Mouse (Mus musculus): ENCODE data around the gene Nkx1-2.

Nkx1-2 gene

DNA sequence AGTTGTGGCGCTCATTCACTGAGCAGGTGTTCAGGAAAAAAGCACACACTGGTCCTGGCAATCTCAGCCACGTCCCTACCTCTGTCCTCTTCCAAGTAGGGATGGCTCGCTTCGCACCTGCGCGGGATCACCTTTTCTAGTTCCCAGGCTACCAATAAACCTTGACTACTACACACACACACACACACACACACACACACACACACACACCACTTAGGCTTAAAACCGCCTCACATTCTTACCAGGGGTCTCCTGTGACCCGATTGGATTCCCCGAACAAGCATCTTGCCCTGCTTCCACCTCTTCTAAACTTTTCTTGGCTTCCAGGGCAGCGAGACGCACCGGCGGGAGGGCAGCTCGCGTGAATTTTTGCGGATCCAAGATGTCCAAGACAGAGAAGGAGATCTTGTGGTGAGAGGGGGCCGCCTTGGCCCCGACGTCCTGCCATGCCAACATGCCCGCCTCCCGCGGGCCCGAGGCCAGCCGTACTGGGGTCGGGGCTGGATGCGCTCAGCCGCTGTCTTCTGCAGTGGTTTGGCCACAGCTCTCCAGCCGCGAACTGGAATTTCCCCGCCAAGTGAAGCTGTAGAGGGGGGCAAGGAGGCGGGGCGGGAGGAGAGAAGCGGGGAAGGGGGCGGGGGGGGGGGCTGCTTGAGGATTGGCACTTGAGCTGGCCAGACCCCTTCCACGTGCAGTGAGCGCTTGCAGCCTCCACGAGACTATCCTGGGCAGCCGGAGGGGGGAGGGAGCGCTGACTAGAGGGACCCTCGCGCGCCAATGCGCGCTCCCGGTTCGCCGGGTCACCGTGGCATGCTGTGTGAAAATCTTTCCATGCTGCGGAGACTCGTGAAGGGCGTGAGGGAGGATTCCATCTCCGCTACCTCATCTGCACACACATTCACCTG lies at the start of gene Nkx1-2:
Gene Nkx1-2 (minus strand): TSS at position 567 of the 905 bp plus-strand sequence.
- in situ Hi-C loops (cut with MseI, MboI) = no loop called here

DNA sequence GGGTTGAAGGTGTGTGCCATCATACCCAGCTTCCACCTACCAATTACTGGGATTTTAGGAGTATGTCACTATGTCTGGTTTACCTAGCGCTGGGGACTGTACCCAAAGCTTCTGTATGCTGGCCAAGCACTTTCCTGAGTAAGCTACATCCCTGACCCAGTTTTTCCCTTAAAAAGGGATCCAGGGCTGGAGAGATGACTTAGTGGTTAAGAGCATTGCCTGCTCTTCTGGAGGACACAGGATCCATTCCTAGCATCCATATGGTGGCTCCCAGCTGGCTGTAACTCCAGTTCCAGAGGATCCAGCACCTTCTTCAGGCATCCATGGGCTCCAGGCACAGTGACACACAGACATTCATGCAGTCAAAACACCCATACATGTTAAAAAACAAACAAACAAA lies 47.1 kb upstream of the Nkx1-2 start:
- in situ Hi-C loops (cut with MseI, MboI) = no loop called here

DNA sequence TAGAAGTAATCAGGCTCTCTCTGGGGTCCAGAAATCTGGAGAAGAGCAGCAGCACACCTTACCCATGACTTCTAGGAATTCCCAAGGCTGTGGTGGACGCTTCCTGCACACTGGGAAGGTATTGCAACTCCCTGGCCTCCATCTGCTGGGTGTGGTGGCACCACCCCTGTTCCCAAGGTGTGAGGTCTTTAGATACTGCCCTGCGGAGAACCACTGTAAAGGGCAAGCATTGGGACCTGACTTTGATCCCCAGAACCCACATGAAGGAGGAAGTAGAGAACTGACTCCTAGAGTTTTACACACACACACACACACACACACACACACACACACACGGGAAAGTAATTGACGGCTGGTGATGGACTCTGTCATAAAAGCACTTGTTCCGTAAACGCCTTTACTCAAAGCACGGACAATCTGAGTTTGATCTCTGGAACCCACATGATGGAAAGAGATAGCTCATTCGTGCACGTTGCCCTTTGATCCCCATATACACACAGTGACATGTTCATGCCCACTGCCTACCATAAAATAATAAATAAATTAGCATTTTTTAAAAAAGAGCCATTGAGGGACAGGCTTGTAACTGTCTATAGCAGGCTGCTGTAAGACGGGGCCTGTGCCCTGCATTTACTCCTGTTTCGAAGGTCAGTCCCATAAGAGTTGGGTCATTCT lies 45.3 kb upstream of the Nkx1-2 start:
- in situ Hi-C loops (cut with MseI, MboI) = no loop called here

DNA sequence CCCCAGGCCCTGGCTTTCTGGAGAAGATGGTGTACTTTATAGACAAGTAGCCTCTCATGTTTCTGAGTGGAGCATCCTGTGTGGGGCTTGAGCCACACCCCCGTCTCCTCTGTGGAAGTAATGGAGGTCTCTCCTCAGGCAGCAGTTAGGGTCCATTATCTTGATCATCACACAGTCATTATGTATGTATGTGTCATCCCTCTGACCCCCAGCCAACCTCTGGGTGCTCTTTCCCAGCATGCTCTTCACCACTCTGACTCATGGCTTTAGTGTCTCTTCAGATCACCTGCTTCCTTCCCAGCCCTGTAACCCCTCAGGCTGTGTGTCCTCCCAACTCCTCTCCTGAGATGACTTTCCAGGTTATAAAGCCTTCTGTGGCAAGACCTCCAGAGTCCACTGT lies 42.2 kb upstream of the Nkx1-2 start:
- in situ Hi-C loops (cut with MseI, MboI) = no loop called here

DNA sequence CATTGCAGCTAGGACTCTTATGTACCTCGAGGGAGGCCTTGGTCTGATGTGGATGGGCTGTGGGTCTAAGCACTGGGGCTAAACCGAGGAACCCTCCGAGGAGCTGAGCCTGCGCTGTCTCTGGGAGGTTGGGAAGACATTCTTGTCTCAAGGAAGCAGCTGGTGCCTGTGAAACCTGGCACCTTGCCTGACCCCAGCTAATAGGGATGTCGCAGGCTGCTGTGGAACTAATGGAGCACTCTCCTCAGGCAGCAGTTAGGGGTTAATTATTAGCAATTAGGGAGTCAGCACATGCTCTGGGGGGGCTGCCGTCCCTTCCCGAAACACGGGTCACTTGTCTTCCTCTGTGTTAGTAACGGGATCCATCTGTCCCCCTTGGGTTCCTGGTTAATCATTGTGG lies 41.5 kb upstream of the Nkx1-2 start:
- in situ Hi-C loops (cut with MseI, MboI) = no loop called here

DNA sequence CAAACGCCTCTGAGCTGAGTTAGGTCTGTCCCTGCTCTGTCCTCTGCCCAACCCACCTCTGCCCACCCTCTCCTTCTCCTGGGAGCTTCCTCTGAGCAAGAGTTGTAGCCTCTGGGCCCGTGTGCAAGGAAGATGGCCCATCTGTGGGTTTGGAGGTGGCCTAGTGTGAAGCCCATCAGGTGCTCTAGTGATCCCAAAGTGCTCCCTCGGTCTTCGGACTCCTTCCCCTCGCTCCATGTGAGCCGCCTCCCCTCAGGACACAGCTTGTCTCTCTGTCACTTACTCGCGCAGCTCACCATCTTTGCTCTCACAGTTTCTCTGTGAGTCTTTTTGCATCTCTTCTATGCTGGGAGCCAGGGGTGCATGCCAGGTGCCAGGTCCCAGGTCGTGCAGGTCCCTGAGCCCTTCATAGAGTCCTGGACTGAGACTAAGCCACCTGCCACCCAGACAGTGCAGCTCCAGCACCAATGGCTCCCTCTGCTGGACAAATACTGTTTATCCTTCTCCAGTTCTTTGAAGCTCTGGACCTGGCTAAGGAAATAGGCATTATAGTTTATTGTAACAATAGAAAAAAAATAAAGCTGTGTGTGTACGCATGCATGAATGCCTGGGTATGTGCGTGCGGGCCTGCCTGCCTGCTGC lies 39.1 kb upstream of the Nkx1-2 start:
- in situ Hi-C loops (cut with MseI, MboI) = no loop called here

DNA sequence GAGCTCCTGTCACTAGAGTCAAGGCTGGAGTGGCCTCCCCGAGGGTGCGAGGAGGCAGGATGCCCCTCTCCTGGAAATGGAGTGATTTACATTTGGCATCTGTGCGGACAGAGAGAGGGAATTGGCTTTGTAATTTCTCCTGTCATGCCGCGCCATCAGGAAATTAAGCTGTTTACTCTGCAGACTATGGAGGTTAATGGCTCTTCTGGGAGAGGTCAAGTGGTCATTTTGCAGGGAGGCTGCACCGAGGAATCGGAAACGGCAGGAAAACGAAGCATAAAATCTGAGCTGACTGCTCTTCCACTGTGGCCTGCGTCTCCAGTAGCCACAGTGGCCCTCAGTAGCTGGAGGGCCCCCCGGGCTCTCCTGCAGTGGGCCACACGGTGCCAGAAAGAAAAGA lies 37.9 kb upstream of the Nkx1-2 start:
- in situ Hi-C loops (cut with MseI, MboI) = no loop called here

DNA sequence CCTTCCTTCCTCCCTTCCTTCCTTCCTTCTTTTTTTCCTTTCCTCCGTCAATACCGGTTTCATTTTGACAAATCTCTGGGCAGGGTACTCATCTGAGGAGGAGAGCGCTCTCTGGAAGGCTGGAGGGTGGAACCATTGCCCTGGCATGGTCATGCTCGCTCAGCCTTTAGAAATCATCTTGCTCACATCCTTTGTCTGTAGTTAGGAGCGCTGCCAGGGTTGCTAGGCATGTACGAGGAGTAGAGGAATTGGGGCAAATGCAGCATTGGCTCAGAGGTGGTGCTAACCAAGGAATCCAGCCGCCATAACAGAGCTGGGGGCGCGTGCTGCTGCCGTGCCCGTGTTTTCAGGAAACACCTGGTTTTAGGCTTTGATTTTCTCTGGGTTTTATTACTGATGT lies 31.9 kb upstream of the Nkx1-2 start:
- in situ Hi-C loops (cut with MseI, MboI) = no loop called here

DNA sequence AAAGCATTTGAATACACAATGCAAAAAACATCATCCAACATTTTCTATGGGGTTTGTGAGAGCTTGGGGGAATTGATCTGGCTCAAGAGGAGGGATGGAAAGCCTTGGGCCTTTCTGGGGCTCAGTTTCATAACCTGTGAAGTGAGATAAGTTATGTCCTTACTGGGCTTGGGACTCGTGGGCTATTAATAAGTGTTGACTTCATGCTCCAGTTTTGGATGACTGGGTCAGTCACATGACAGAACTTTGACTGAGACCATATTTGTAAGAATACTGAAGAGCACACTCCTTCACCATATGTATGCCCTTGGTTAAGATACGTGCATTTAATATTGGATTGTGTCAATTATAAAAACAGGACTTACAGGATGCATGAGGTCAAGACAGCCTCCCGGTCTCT lies 28.0 kb upstream of the Nkx1-2 start:
- in situ Hi-C loops (cut with MseI, MboI) = no loop called here

DNA sequence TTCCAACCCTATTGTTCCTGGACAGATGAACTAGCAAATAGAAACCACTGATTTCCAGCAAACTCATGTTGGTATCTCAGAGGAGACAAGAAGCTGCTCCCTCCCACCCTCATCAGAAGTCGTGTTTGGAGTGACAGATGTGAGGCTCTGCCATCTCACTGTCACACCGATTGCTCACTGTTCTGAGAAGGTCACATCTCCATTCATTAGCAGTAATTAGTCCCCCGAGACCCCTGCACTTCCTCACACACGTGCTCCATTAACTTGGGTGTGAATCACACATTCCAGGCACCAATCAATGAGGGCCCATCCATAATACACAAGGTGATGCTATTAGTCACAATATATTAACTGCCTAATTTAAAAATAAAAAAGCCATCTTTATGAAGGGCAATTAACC lies 26.7 kb upstream of the Nkx1-2 start:
- in situ Hi-C loops (cut with MseI, MboI) = no loop called here

DNA sequence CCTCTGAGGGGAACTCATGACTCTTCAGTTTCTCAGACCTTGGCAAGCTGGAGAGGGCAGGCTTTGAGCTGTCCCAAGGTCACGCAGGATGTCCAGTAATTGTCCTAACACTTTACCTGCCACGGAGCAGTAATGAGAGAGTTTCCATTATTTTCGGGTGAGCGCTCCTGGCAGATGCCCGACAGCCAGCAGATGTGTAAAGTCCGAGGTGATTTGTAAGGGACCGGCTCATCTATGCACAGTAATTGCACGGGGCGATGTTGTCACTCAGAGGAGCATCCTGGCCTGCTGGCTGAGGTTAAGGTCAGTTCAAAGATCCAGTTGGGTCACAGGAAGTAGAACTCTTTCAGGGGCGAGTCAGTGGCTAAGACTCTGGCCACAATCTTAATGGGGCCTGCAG lies 24.7 kb upstream of the Nkx1-2 start:
- in situ Hi-C loops (cut with MseI, MboI) = no loop called here

DNA sequence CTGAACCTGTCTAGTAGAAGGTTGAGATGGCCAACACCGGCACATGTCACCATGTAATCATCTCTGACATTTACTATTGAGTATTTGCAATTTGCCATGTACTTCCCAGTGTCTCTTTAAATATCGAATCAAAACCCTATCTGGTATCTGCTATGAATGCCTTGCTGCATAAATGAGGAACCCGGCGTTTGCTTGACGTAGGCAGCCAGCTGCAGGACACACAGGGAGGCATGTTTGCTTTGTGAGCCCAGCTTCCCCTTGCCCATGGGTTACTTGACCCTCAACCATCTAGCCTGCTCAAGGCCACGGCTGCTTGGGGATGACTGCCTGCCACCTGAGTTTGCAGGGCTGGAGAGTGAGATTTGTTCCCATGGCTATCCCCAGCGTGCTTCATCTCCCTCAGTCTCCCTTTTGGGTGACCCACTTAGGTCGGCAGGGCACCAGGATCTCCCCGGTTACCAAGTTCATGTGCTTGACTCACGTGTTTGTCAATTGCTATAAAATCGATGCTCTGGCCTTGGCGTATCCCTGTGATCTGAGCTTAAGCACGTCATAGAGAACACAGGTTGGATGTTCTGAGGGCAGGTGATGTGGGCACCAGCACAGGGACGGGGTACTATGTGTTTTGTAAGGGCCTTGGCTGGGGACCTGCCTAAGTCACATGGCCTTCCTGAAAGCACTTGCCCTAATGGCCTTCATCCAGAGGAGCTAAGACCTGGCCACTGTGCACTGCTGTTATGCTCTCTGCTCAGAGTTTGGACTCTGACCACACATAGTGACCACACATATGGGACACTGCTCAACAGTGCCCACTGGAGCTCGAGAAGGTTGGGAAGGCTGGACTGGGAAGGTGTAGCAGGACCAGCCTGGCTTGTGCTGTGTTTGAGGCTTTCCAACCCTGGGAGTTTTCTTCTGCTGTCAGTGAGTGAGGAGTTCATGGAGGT lies 20.8 kb upstream of the Nkx1-2 start:
- in situ Hi-C loops (cut with MseI, MboI) = no loop called here

DNA sequence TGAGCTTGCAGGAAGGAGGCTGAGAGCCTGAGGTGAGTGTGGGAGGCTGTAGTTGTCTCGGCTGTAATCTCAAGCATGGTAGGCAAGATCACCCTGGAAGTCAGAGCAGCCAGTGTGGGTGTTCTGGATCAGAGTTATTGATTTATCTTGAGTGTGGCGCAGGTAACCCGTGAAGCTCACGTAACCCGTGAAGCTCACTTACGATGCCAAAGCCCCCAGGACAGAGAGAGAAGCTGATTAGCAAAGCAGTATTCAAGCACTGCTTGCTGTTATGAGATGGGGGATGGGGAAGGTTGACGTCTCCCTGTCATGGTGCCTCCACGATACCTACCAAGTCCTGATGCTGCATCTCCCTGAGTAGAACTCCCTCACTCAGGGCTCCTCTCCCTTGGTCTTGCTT lies 20.1 kb upstream of the Nkx1-2 start:
- in situ Hi-C loops (cut with MseI, MboI) = no loop called here

DNA sequence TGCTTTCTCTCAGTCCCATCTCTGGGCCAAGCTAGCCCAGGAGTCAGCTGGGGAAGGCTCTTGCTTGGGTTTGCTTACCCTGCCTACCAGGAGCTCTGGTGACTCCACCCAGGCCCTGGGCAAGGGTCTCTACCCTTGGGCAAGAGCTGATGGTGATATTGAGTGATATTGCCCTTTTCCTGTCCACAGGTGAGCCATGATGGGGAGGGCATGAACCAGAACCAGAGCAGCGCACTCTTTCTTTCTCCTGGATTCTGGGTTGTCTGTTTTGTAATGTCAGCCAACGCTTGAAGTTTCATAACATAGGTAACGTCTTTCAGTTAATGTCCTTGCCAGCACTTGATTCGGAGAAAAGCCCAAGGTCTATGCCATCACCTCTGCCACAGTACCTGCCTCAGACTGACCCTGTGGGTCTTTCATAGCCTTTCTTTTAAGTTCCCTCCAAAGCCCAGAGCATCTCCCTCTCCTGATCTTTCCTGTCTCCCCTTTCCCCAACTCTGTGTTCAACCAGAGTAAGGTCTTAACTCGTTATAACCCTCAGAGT lies 17.7 kb upstream of the Nkx1-2 start:
- in situ Hi-C loops (cut with MseI, MboI) = no loop called here

DNA sequence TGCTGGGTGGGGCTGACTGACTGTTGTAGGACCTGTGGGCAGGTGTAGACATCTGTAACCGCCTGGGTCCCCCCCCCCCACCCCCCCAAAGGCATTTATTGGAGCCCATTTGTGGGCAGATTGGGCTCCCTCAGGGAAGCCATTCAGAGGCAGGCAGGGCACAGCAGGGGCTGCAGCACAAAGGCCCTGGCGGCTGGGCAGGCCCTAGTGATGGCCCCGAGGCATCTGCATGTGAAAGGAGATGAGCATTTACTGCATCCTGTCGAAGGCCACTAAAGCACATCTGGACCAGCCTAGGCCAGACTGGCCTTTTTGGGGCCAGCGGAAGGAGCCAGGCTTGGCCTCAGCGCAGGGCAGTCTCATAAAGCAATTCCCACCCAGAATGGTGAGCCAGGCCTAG lies 17.0 kb upstream of the Nkx1-2 start:
- in situ Hi-C loops (cut with MseI, MboI) = no loop called here

DNA sequence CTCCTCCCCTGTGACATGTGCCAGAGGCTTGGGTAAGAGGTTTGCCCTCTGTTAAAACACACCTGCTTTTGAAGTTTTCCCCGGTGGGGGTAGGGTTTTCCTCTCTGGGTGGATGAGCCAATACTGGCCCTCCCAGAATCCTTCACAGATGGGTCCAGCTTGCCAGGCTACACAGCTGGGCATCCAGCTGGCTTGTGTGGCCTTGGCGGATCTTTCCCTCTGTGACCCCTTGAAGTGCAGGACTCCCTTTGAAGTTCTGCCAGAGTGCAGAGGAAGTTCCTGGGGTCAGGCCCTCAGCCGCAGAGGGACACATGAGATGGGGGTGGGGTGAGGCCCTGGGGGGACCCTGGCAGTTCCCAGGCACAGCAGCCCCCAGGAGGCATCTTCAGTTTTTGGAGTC lies 15.9 kb upstream of the Nkx1-2 start:
- in situ Hi-C loops (cut with MseI, MboI) = no loop called here

DNA sequence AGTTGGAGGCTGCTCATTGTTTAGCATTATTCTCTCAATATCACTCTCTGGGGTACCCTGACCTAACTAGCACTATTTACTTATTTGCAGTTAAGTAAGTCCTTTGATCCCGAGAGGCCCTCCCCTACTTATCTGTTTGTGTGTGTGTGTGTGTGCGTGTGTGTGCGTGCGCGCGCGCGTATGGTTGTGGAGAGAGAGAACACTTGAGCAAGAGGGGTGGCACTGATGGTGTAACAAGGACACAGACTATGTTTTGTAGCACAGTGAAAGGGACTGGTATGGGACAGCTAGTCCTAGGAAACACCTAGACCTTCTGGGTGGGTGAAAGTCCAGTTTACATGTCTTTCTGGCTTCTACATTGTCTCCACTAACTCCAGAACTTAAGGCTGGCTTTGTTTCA lies 12.1 kb upstream of the Nkx1-2 start:
- in situ Hi-C loops (cut with MseI, MboI) = no loop called here

DNA sequence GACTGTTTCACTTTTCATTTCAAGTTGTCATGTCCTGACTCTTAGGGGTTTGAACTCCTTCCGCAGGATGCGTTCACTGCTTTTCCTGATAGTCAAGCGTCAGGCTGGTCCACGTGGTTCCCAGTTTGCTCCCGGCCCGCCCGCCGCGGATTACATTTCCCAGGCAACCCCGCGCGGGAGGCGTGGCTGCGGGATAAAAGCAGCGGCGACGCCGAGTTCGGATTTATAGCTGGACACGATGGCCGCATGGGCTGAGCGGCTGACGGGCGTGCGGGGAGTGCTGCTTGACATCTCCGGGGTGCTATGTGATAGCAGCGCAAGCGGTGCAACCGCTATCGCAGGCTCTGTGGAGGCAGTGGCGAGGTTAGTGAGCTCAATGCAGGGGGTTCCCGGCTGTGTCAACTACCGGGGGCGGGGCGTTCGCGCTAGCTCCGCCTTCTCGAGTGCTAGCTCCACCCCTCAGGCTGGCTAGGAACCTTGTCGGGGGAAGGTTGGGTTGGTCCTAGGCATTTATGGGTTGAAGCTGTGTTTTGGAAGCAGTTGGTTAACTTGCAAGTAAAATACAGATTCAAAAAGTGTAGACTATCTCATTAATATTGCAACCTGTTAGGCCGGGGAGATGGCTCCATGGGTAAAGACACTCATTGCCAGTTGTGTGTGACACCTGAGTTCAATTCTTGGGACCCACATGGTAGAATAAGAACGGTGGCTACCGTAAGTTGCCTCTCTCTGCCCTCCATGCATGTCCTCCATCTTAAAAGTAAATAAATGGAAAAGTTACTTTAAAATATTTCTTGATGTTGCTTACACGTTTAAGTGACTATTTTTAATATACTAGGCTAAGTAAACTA lies 11.3 kb upstream of the Nkx1-2 start, which contains the start of gene Lhpp:
Gene Lhpp (plus strand): TSS at position 171 of the 851 bp plus-strand sequence.
- in situ Hi-C loops (cut with MseI, MboI) = no loop called here

DNA sequence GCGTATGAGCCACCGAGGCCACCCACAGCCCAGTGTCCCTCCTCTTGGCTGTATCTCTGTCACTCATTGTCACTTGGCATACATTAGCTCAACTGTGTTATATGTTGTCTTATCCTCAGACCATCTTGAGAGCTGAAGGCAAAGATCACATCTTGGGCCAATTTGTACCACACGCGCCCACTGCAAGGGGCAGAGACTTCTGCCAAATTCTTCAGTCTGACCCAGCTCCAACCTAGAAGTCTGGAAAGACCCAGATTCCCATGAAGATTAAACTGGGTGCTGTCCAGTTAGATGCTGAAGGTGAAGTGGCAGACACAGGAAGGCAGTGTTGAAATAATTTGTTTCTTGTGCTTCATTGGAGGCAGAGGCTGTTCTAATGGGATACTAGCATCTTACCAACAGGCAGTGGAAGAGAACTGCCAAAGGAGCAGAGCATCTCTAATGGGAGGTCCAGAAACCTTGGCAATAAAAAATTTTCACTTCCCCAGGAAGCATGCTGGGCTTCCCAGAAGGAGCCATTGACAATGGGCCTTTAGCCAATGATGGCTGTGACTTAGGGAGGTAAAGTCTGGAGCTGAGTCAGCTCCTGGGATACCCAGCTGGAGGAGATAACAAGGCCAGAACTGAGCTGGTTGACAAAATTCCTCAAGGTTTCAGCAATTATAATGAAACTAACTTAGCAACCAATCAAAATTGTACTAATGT lies 9.0 kb upstream of the Nkx1-2 start:
- in situ Hi-C loops (cut with MseI, MboI) = no loop called here

DNA sequence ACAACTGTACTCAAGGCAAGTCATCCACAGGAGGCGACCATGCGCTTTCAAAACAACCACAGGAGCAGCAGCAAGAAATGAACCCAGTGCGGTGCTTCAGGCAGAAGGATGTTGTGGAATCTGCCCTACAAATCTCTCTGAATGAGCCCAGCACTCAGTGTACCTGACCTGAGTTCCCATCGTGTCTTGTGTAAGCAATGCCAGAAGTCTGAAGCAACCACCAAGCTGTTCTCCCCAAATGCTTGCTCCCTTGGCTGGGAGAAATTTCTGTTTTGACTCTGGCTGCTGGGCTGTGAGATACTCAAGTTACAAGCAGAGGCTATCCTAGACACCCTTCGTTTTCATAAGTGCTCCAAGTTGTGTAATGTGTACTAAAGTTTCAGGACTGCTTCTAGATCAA lies 6.3 kb upstream of the Nkx1-2 start:
- in situ Hi-C loops (cut with MseI, MboI) = no loop called here
